Mouse (Mus musculus) retina, postnatal 1 day (tissue): ENCODE results near the gene Coro7.

ENCODE experiments used
- DNase-seq: peaks from one replicate; pipeline ENCODE4 v3.0.0-alpha.2; 2012

Gene Coro7

DNA sequence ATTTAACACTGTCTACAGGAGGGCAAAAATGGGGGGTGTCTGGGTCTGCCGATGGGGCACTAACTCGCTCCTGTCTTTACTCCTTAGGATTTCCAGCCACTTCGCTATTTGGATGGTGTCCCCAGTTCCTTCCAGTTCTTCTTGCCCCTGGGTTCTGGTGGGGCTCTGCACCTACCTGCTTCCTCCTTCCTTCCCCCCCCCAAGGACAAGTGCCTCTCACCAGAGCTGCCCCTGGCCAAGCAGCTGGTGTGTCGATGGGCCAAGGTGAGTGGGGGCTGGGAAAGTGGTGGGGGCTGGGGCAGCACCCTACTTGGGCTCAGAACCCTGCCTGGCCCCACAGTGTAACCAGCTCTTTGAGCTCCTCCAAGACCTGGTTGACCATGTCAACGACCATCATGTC lies 68.4 kb downstream of the Coro7 start:
- no peak for DNase-seq

DNA sequence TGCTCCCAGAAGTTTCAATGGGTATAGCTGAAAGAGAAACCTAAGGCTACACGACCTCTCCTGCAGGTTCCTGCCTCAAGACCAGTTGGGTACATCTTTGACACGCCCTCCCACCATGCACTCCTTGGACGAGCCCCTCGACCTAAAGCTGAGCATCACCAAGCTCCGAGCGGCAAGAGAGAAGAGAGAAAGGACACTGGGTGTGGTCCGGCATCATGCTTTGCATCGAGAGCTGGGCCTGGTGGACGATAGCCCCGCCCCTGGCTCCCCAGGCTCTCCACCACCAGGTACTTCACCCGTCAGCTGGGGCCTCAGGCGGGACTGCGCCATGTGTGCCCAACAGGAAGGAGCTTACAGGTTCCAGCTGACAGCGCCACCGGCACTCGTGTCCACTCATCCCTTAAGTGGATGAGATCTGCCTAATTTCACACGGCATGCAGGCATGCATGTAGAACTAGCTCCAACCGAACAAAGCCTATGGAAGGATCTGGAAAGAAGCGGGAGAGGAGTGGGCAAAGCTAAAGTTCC lies 71.0 kb downstream of the Coro7 start:
- DNase-seq, result peak; percentile 32

DNA sequence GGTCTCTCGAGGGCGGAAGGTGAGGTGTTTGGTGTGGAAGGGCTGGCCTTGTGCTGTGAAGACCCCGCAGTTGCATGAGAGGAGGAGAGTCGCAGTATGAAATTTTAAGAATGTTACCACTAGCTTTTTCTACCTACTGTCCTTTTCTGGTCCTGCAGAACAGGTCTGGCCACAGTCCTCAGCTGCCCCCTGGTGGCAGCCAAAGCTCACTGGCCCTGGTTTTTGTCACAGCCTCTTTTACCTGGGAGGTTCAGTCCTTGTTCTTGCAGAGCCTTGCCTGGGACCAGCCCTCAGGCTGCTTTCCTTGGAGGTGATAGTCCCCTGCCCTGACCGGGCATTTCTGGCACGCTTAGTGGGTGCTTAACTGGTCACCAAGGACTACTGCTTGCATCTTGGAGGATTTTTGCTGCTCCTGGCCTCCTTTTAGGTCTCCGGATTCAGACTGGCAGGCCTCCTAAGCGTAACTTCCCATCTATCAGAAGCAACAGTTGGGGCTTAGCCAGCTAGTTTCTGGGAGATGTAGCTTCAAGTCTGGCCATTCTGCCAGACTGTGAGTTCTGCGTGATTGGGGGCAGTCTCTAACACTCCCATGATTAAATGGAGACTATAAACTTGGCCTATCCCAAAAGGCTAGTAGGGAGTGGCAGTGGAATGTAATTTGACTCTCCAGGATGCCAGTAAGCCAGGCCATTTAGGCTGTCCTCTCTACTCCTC lies 71.6 kb downstream of the Coro7 start:
- peak; percentile 84 for DNase-seq

DNA sequence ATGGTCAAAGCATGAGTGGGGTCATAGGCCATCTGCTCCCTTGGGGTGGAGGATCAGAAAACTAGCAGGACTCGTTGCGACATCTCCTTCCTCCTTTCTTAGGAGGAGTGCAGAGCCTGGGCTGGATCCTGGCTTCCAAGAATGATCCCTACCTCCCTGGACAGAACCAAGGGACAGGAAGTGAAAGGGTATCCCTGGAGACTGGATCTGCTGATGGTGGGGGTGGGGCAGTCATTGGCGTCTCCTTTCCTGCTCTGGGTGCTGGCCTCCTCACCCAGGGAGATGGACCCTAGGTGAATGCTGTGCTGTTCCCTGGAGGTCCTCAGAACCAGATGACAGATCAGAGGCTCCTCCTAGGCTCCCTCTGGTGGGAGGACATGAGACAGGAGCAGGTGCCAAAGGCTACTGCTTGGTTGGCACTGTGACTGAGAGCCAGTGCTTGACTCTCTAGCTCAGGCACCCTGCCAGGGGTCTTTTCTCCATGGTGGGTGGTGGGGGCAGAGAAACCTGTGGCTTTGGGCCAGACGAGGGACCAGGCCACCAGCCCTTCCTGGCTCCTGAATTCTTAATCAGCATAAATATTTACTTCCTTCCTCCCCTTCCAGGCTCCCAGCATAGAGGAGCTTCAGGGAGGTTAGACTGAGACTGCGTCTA lies 73.0 kb downstream of the Coro7 start:
- peak; percentile 74 for DNase-seq

DNA sequence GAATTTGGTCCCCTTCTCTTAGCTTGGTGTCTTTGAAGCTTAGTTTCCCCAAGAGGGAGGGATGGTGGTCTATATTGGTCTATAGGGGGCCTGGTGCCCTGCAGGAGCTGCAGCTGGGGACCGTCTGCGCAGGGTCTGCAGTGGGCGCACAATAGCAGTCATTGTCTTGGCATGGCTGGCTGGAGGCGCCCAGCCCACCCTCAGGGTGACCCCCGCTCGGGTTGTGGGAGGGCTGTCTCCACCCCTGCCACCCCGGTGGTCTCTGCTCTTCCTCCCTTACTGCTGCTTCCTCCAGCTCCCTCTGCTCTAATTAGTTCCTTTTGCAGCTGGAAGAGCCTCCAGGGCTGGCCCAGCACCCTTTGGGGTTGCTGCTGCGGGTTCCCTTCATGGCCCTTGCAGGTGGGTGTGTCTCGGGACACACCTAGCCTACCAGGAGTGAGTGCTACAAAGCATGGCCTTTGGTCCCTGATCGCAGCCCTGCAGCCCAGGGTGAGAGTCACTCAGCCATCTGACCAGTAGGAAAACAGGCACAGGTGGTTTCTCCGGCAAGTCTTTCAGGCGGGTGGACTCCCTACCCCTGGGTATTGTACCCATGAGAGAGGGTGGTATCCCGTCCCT lies 74.0 kb downstream of the Coro7 start:
- DNase-seq, result peak; percentile 88

DNA sequence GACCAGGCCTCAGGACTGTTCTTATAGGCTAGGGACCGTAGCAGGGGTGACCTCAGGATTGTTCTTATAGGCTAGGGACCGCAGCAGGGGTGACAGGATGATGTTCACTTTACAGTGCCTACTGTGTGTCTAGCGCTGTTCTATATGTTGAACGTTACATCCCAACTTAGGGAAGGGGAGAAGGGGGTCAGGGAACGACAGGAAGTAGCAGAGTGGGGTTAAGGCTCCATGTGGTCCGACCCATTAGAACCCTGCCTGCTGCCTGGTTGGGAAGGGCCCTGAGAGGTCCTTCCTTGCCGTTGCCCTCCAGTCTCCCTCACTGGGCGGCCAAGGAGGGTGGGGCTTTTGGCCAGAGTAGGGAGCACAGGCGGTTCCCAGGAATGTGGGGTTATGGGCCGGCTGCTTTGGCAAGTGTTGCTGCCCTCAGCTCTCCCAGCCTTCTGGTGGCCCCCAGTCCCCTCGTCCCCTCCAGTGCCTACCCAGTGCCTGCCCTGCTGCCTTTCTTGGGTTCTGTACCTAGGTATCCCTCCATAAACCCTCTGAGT lies 75.2 kb downstream of the Coro7 start:
- no peak for DNase-seq

DNA sequence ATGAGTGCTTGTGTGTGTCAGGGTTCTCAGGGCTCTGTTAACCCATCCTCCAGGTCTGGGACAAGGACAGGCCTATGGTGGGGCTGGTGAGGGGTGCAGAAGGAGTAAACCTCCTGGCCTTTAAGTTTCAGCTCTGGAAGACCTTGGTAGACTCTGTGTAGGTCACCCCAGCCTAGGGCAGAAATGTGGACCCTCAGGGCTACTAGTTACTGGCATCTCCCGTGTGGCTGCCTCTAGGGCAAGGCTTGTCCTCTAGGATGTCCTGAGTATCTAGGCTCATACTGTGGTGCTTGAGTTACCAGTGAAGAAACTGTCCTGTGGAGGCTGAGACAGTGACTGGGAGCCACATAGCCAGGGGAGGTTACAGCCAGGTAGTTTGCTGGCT lies 76.1 kb downstream of the Coro7 start:
- no peak for DNase-seq

DNA sequence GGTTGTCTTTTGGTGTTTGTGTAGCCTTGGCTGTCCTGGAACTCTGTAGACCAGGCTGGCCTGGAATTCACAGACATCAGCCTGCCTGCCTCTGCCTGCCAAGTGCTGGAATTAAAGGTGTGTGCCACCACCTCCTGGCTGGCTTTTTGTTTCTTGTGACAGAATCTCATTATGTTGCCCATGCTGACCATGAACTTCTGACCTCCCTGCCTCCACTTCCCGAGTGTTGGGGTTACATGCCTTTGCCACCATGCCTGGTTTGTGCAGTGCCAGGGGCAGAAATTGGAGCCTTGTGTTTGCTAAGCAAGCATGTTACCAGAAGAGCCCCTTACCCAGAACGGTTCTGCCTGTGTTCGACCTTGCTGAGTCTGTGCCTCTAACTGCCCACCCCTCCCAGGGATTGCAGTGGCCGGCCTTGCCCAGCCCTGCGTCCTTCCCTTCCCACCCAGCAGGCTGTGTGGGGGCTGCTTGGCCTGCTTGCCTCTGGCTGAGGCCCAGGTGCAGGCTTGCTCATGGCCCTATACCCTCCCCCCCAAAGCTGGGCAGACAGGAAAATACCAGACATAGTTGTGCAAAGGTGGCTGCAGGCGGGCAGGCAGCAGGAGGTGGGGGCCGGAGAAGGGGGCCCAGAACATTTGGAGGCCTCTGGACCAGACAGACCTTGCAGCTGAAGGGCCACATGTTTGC lies 76.7 kb downstream of the Coro7 start:
- peak; percentile 27 for DNase-seq

DNA sequence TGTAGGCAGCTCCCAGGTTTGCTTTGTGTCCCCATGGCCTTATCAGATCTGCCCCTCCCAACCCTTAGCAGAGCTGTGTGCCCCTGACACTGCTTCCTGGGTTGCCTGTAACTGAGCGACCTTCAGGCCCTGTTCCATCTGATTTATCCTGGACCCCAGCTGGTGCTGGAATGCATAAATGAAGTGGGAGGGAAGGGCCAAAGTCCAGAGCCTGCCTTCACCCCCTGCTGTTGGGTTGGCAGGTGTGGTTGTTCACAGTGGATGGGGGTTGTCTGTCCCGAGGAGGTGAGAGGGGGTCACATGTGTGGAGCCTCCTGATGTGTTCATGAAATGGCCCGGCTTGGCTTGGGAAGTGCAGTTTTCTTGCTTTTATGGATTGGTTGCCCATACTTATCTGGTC lies 77.4 kb downstream of the Coro7 start:
- DNase-seq, result peak; percentile 36

DNA sequence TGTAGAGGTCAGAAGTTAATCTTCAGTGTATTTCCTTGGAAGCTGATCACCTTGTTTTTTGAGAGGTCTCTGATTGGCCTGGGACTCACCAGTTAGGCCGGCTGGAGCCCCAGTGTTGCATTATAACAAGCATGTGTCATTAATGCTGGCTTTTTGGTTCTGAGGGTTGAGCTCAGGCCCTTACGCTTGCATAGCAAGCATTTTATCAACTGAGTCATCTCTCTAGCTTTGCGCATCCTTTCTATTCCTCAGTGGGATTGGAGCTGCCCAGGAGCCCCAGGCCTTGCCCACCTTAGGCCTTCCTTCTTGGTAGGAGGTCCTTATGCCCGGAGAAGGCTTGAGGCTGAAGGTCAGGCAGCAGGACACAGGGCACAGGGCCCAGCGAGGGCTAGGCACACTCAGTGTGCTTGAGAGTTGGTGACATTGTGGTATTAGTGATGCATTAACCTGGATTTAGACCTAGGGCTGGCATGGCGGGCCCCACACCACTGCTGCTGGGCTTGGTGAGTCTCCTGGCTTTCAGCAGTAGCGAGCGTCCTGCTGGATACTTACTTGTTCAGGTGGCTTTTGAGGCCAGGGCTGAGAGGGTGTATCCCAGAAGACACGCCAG lies 78.8 kb downstream of the Coro7 start:
- no peak for DNase-seq

DNA sequence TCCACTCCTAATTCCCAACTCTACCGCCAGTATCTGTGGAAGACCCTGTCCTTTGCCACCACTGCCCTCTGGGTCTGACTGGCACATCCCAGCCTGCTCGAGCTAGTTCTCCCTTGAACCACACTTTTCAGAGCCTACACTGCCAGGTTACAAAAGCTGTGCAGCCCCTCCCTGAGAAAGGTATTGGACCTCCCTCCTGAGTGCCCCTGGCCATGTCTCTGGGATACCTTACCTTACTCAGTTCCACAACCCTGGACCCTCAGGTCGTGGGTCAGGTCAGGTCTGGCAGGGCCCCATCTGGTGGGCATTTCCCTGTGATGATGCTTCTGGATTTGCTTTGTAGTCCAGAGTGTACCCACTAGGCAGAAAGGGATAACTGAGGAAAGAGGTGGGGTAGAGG lies 80.0 kb downstream of the Coro7 start:
- no peak for DNase-seq

DNA sequence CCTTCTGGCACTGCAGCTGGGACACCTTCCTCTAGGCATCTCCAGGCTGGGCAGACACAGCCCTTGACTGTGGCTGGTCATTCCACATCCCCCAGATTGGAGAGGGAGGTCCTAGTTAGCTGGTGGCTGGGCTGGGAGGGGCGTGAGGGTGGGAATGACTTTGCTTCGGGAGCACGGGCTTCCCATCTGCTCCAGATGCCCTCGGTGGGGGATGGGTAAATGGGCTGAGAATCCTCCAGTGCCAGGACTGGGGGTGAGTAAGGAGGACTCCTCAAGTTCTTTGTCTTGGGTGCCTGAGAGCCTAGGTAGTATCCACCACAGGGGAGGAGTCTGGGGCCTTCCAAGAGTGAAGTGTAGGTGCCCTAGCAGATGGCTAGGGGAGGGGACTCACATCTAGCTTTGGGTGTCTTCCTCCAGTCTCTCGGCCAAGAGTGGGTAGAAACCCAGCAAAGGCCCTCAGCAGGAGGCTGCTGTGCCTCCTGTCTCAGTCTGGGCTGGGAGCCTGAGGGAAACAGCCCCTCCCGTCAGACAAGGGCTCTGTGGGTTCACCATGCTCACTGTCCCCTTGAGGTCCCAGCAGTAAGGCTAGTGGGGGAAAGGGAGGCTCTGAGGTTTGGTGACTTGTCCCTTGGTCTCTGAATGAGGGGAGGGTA lies 80.6 kb downstream of the Coro7 start:
- DNase-seq, result peak; percentile 80

DNA sequence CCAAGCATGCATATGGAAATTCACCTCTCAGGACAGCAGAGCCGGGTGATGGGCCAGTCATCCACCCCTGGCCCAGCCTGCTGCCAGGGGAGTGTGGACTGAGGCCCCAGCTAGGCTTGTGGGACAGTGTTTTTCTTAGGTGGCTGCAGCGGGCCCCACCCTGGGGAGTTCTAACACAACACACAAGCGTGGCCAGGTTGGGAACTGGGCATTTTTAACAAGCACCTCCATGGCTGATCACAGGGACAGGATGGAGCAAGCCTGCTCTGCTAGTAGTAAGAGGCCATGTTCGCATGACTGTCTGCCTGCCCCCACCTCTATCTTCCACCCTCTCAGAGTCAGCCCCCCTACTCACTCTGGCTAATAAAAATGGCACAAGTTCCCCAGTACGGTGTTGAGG lies 81.5 kb downstream of the Coro7 start:
- DNase-seq, result no peak

DNA sequence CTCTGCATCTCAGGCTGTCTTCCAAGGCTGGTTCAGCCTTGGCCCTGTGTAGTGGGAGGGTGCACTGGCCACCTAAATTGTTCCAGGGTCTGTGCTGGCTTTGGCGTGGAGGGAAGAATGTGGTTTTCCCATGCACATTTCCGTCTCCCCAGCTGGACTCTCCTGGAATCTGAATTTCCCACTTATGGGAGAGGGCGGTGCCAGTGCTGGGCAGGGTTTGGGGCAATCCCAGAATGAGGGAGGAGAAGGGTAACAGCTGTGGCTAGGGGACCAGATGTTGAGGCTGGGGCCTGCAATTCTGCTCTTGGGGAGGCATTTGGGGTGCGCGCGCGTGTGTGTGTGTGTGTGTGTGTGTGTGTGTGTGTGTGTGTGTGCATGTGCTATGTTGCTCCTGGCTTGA lies 82.3 kb downstream of the Coro7 start:
- DNase-seq, result no peak

DNA sequence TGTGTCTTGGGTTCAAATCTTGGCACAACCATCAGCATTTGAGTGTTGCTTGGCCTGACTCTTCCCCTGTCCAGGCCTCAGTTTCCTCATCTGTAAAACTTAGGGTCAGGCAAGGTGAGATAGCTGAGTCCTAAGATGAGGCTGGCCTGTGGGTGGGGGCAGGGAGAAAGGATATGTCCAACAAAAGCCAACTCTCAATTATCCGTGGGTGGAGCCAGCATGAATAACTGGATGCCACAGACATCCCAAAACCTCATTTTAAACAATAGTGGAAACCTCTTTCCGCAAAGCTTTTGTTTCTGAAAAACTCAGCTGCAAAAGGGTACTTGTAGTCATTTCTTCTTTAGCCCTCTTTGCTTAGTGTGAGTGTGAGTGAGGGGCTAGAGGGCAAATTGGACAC lies 82.7 kb downstream of the Coro7 start:
- no peak for DNase-seq

DNA sequence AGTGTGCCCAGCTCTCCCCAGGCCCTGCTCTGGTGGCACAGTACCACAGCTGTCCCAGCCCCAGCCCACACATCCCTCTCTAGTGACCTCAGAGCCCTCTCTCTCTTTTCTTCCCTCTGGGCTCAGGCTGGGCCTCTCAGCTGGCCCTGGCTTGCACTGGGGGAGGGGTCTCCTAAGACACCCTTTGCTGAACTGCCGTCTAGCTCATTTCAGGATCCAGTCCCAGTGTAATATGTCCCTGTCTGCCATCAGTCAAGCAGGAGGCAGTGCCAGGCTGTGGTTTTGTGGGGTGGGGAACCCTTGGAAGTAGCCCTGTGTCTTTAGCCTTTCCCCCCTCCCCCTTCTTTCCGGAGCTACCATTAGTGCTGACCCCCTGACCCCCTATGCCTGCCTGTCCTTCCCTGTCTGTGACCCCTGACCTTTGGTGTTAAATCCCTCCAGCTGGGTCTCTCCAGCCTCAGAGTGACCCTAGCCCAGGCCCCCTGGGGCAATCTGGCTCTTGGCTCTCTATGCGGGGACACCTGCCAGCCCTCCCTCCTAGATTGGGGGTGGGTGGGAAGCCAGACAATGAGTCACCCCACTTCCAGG lies 83.3 kb downstream of the Coro7 start:
- peak; percentile 67 for DNase-seq

DNA sequence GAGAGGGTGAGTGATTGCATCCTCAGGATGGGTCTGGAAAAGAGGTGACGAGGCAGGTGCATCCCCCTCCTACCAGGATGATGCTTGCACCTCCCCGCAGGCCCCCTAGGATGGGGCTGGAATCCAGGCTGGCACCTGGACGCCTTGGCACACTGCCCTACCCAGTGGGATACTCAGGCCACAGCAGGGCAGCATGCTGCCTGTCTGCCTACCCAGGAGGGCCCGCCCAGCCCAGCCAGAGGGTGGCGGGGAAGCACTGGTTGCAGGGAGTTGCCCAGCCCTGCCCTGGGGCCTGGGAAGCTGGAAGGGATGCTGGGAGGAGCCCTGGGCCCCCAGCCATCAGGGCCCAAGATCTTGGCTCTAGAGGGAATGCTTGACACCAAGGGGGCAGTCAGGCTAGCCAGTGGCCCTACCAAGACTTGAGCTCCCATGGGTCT lies 84.0 kb downstream of the Coro7 start:
- peak; percentile 64 for DNase-seq

DNA sequence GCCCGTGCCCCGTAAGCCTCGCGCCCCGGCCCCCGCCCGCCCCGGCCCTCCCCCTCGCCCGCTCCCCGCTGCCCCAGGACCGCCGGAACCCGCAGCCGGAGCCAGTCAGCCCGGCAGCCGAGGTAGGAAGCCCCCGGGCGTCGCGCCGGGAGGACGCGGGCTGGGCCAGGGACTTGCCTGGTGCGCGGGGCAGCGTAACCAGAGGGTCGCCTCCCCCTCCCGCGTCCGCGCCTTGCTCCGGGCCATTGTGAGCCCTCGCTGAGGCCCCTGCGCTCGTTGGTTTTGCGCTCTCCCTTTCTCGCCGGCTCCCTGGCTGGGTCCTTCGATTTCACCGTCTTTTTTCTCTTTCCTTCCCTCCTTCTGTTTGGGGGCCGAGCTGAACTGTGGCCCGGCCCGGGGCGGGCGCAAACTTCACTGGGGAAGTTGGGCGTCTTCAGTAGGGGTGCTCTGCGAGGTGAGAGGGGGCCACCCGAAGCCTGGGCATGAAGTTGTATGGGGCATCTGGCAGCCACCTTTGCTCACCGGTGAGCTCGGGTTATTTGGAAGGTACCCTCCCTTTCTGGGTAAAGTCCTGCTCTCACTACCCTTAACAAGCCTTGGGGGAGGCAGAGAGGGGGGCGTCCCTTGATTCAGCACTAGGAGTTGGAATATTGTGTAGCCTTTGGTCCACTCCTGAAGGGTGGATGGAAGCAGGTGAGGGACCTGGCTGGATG lies 84.6 kb downstream of the Coro7 start:
- no peak for DNase-seq

DNA sequence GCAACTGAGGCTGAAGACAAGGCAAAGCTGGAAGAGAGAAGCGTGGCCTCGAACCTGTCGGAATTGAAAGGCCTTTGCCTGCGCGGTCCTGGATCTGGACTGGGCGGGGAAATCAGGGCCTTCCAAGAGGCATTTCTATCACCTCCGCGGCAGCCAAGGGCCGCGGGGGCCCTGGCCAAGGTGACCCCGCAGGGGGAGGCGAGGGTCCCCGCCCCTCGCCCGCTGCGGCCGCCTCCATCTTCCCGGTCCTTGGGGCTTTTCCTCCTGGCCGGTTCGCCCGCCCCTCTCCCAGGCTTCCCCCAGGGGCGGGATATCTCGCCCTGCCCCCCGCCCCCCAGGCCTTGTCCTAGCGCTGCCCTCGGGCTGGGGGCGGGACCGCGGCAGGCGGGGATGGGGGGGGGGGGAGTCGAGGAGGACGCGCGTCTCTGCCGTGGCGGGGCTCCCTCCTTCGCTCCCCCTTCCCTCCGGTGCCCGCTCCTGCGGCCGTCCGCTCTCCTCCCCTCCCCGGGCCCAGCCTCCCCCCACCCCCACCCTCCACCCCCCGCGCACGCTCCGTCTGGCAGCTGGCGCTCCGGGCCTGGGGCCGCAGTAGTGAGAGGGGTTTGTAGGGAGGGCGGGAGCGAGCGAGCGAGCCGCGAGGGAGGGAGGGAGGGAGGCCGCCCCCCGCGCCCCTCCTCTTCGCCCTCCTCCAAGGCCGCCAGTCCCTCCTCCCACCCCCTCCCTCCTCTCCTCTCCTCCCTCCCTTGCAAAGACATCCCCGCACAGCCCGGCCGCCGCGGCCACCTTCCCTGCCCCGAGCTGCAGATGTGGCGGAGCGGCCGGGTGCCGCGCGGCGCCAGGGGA lies 85.4 kb downstream of the Coro7 start, which contains the start of gene Glis2:
Glis2 (plus strand) TSS at position 743 of the 843 bp plus-strand sequence.
- peak; percentile 97 for DNase-seq
